Mouse (Mus musculus): ENCODE data around the gene Kirrel2.

Kirrel2 gene

DNA sequence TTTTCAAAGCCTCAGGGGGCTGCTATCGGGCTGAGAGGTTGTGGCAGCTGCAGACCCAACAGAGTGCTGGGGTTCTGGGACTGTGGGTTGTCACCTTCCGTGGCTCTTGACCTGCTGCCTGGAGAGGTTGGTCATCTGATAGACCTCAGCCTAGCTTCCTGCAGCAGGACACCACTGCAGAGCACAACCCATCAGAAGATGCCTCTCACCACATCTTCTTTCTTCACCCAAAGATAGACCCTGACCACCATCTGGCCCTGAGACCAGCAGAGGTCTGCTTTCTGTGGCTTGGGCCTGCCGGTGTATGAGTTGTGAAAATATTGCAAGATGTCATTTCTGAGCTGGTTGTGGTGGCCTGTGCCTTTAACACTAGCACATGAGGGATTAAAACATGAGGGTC, 46.5 kb downstream of the Kirrel2 start:
- no peak for DNase-seq

DNA sequence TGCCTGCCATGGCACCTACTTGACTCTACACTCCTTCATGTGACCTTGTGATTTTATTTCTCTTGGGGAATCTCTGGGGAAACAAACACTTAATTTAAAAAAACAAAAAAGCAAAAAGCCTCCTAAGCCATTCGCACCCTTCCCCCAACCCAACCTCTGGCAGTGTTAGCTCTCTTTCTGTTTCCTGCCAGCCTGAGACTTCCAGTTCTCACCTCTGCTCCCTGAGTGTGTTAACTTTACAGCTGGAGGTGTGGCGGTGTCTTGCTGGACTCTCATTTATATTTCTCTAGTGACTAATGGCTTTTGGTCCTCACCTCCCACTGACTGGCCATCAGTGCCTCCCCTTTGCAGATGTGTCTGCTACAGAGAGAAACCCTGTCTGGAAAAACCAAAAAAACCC, 47.7 kb downstream of the Kirrel2 start:
- DNase-seq: no peak

- no peak for DNase-seq
Measured at GRCm38 (mm10) chr7:30408639-30409038, 48.9 kb downstream of the Kirrel2 start.

DNA sequence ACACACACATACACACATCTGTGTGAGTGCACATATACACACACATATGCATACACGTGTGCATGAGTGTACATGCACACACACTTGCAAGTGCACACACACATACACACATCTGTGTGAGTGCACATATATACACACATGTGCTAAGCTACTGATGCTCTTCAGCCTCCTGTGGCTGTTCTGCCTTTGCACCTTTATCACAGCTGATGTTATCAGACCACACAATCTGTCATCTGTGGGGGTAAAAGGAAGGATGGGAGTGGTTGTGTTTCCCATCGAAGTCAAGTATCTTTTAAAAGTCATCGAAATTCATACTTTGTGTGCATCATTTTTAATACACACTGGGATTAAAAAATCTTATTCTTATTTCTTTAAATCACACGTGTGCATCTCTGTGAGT, 55.1 kb downstream of the Kirrel2 start:
- no peak for DNase-seq

- no peak for DNase-seq
Measured at GRCm38 (mm10) chr7:30399671-30400070, 57.8 kb downstream of the Kirrel2 start.

Measured in cerebellum, adult 18-20 months (tissue).